10 mouse cellular contexts compared by ENCODE assay signal in the genomic region with DNA sequence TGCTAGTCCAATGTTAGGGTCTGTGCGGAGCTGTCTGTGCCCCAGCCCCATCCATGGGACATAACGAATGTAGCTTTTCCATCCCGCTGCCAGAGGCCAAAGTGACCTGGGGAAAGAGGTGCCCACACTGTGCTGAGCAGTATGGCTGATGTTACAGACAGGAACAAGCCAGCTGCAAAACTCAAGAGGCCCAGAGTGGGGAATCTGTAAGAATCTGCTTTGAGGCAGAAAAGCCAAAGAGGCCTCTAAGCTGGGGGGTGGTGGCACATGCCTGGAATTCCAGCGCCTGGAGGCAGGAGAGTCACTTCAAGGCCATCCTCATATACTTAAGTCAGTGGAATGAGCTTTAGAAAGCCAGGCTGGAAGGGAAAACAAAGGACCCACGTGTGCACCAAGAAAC. TPM values are rescaled to one million over a fixed set of nuclear protein-coding genes. Genes with fewer than 3 reads are reported as not detected.
A peak's percentile ranks its signal among the peaks of the same experiment; 100 is the strongest.
DNase-seq lines count a peak whose midpoint lies in the region; ATAC-seq and TF ChIP-seq lines count a peak whose summit lies in the region.
"Had no signal": no experiment of that assay in that cellular context is flagged by ENCODE, and none has a peak within 500 bp of the region (broad histone marks: within the 10 kb centered on the region; RNA-seq: fewer than 3 reads in every experiment).

No protein-coding gene starts in this region.

- DNase-seq in heart, postnatal 0 days (ENCODE audit: low spot score) = no peak
- DNase-seq in heart, adult 8-10 months (ENCODE audit: low spot score) = no peak
- DNase-seq in Patski (ENCODE audit: low read depth, low spot score) = peak; percentile 39
- no peak for DNase-seq in adrenal gland, adult (ENCODE audit: inconsistent age in 2 of 2, low spot score in 1 of 2)
- DNase-seq in left cerebral cortex, adult 8-10 months (ENCODE audit: low spot score in 2 of 2) = no peak
- DNase-seq: cerebellum, postnatal 14 days had no signal

- 21% methylated on average over 5 of the region's 5 CpGs for WGBS in heart, postnatal 0 days
- 32% methylated on average over 5 of the region's 5 CpGs for WGBS in intestine, embryonic 15.5 days
- 49% methylated on average over 5 of the region's 5 CpGs for WGBS in midbrain, embryonic 13.5 days

- H3K9ac ChIP-seq in heart, postnatal 0 days (replicated peaks; ENCODE audit: low read depth, low read length) = no peak overlapping the region
- peak overlapping the region; percentile 0; the same call in 1 of the 2 replicates for H3K9ac ChIP-seq in intestine, embryonic 15.5 days
- H3K9ac ChIP-seq in midbrain, embryonic 13.5 days (replicated peaks) = no peak overlapping the region

- no peak for TF ChIP-seq CTCF in heart, postnatal 0 days (IDR thresholded peaks at IDR 0.05; ENCODE audit: low read depth)
- TF ChIP-seq CTCF in Patski (IDR thresholded peaks at IDR 0.05) = no peak

- H3K4me3 ChIP-seq in heart, postnatal 0 days (ENCODE audit: low read depth, low read length) = no peak overlapping the region
- H3K4me3 ChIP-seq in intestine, embryonic 15.5 days (replicated peaks) = no peak overlapping the region
- H3K4me3 ChIP-seq in midbrain, embryonic 13.5 days (replicated peaks) = no peak overlapping the region

- H3K36me3 ChIP-seq in heart, postnatal 0 days (replicated peaks; ENCODE audit: control insufficient read depth, insufficient read depth, low read length) = peaks cover 37% of the 10 kb centered on the region
- peaks cover 6% of the 10 kb centered on the region for H3K36me3 ChIP-seq in intestine, embryonic 15.5 days
- peaks cover 11% of the 10 kb centered on the region; the same call in 1 of the 2 replicates for H3K36me3 ChIP-seq in midbrain, embryonic 13.5 days

- H3K4me1 ChIP-seq in heart, postnatal 0 days (ENCODE audit: control insufficient read depth, insufficient read depth) = peaks cover 12% of the 10 kb centered on the region; the same call in 1 of the 2 replicates
- H3K4me1 ChIP-seq in intestine, embryonic 15.5 days (replicated peaks) = peaks cover 11% of the 10 kb centered on the region; the same call in 1 of the 2 replicates
- peaks cover 9% of the 10 kb centered on the region for H3K4me1 ChIP-seq in midbrain, embryonic 13.5 days (replicated peaks)

- H3K27me3 ChIP-seq in heart, postnatal 0 days (ENCODE audit: control insufficient read depth, insufficient read depth, low read length) = no peaks in the 10 kb centered on the region
- no peaks in the 10 kb centered on the region for H3K27me3 ChIP-seq in Patski
- no peaks in the 10 kb centered on the region for H3K27me3 ChIP-seq in intestine, embryonic 15.5 days (replicated peaks)
- no peaks in the 10 kb centered on the region for H3K27me3 ChIP-seq in midbrain, embryonic 13.5 days

- TF ChIP-seq EP300 in heart, postnatal 0 days (IDR thresholded peaks at IDR 0.05; ENCODE audit: low read depth) = no peak

- H3K4me2 ChIP-seq in heart, postnatal 0 days (ENCODE audit: low read depth, low read length) = no peak overlapping the region
- no peak overlapping the region for H3K4me2 ChIP-seq in intestine, embryonic 15.5 days (replicated peaks)
- H3K4me2 ChIP-seq in midbrain, embryonic 13.5 days (replicated peaks) = no peak overlapping the region

- in situ Hi-C loops in Patski (cut with MboI; ENCODE audit: low pct_unique_long_range_greater_than_20kb) = no loop called here

- peak overlapping the region; percentile 60 for H3K27ac ChIP-seq in heart, postnatal 0 days (ENCODE audit: low read depth)
- peak overlapping the region; percentile 72 for H3K27ac ChIP-seq in intestine, embryonic 15.5 days
- no peak overlapping the region for H3K27ac ChIP-seq in midbrain, embryonic 13.5 days

- POLR2A ChIA-PET in Patski (lab: Charles Lee) = no interaction called here

- ATAC-seq in heart, postnatal 0 days (ENCODE audit: insufficient read depth, low read depth) = peak; percentile 62
- peak; percentile 88 for ATAC-seq in Patski
- ATAC-seq in intestine, embryonic 15.5 days = peak; percentile 71
- ATAC-seq in midbrain, embryonic 13.5 days = peak; percentile 55; the same call in 1 of the 2 replicates
- ATAC-seq in monocyte, adult 5-6 weeks (replicated peaks; ENCODE audit: insufficient number of reproducible peaks, low FRiP score, low TSS enrichment, poor library complexity, severe bottlenecking) = no peak

- H3K9me3 ChIP-seq in heart, postnatal 0 days (replicated peaks; ENCODE audit: control insufficient read depth, low read length) = no peaks in the 10 kb centered on the region
- H3K9me3 ChIP-seq in intestine, embryonic 15.5 days = no peaks in the 10 kb centered on the region
- no peaks in the 10 kb centered on the region for H3K9me3 ChIP-seq in midbrain, embryonic 13.5 days
- H3K9me3 ChIP-seq: G1E had no signal

- CTCF ChIA-PET in Patski (lab: Charles Lee) = interaction anchor here (2.4 to 2.9 kb wide), 3 partner anchors 9 to 20 kb away, joined by 11 to 15 read pairs (median 11); no protein-coding TSS in a partner anchor

RNA-seq across cellular contexts. Expression of a gene that starts 18.2 kb away (rescaled TPM):
- 26.8 and 59.9 TPM in 2 replicates for total RNA-seq in heart, postnatal 0 days (2014; rRNA removed; ENCODE audit: low replicate concordance)
- 65.8 and 71.8 TPM in 2 replicates for polyA plus RNA-seq in heart, postnatal 0 days (2015; fragmentation: Nextera tagmentation; extraction: Ambion mirVana)
- total RNA-seq in heart, adult 8-10 months (2022) = 10 to 100 TPM; 15.0 to 19.2 (median 17.6) TPM
- 64.1 TPM for polyA plus RNA-seq in Patski (2021)
- 96.4 and 101 TPM in 2 replicates for polyA plus RNA-seq in intestine, embryonic 15.5 days (2015; fragmentation: Nextera tagmentation; extraction: Ambion mirVana)
- 84.0 and 87.2 TPM in 2 replicates for polyA plus RNA-seq in midbrain, embryonic 13.5 days (2015; fragmentation: Nextera tagmentation; extraction: Ambion mirVana)
- total RNA-seq in monocyte, adult 5-6 weeks (2017) = 56.2 to 83.8 TPM (median 56.4 TPM) in 3 replicates
- 10 to 100 TPM; 28.4 to 31.3 (median 30.5) TPM for total RNA-seq in left cerebral cortex, adult 8-10 months (2022)

RNA-seq across cellular contexts. Expression of a gene that starts 50.9 kb away (rescaled TPM):
- total RNA-seq in heart, postnatal 0 days (2014; rRNA removed; ENCODE audit: low replicate concordance) = 39.7 and 50.9 TPM in 2 replicates
- polyA plus RNA-seq in heart, postnatal 0 days (2015; fragmentation: Nextera tagmentation; extraction: Ambion mirVana) = 29.2 and 29.7 TPM in 2 replicates
- total RNA-seq in heart, adult 8-10 months (2022) = 100 to 1,000 TPM; 393 to 406 (median 396) TPM
- 75.3 TPM for polyA plus RNA-seq in Patski (2021)
- 18.8 and 22.0 TPM in 2 replicates for polyA plus RNA-seq in intestine, embryonic 15.5 days (2015; fragmentation: Nextera tagmentation; extraction: Ambion mirVana)
- 6.1 and 6.6 TPM in 2 replicates for polyA plus RNA-seq in midbrain, embryonic 13.5 days (2015; fragmentation: Nextera tagmentation; extraction: Ambion mirVana)
- 40.8 to 76.5 TPM (median 73.2 TPM) in 3 replicates for total RNA-seq in monocyte, adult 5-6 weeks (2017)
- 1 to 10 TPM; 3.0 to 8.0 (median 3.9) TPM for total RNA-seq in left cerebral cortex, adult 8-10 months (2022)
